Mouse (Mus musculus): ENCODE measurements around the gene Trmt10a.
"Not testable (repeated sequence)": the region's sequence is repeated elsewhere in the genome, so short reads cannot be mapped to it uniquely, and the experiment has no call there.

Trmt10a gene

GRCm38 (mm10) chr3:138134528-138134927 is 8.7 kb upstream of the Trmt10a start:
- DNase-seq (ENCODE audit: low spot score), result no peak

GRCm38 (mm10) chr3:138138146-138138545 is 5.1 kb upstream of the Trmt10a start:
- DNase-seq (ENCODE audit: low spot score), result not testable (repeated sequence)

DNA sequence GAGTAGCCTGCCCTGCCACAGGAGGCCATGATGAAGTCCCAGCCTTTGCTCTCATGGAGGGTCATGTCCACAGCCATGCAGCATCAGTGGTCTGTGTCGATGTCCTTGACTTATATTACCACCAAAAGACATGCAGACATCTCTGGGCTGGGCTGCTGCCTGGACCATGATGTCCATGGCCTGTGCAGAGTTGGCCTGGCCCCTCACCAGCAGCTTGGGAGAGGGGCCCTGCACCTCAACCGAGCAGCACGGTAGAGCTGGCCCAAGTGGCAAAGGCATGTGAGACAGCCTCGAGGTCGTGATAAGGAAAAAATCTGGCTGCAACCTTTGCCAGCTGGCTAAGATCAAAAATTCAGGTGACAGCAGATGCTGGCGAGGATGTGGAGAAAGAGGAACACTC is 3.6 kb upstream of the Trmt10a start:
- no peak for DNase-seq (ENCODE audit: low spot score)

DNA sequence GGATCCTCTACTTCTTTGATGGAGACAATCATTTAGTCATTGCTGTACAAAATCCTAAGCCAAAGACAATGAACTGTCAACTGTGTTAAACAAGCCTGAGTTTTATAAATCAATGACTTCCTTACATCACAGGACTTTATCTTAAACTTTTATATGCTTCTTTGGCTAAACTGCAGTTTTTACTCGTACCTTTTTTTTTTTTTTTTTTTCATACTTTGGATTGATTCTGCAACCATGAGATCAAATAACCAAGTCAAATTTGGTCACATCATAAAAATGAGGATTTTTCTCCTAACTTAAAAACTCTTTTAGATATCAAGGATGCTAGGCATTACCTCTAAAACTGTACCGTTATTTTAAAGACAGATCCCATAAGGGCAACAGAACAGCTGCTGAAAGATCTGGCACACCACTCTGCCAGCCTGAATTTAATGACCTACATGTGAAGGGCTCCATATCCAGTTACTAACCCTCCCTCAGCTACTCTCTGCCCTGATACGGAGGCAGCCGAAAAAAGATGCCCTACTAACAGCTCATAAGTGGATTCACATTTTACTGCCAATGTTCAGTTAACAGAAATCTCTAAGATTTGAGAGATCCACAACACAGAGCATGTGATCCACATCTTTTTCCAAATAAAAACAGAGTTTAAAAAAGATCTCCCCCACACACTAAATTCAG is 1.1 kb upstream of the Trmt10a start:
- DNase-seq (ENCODE audit: low spot score), result no peak

- DNase-seq (ENCODE audit: low spot score), result no peak
Observed at GRCm38 (mm10) chr3:138142733-138143314, 424 bp upstream of the Trmt10a start.

- DNase-seq (ENCODE audit: low spot score), result no peak
Observed at GRCm38 (mm10) chr3:138144060-138144641, 903 bp downstream of the Trmt10a start.

DNA sequence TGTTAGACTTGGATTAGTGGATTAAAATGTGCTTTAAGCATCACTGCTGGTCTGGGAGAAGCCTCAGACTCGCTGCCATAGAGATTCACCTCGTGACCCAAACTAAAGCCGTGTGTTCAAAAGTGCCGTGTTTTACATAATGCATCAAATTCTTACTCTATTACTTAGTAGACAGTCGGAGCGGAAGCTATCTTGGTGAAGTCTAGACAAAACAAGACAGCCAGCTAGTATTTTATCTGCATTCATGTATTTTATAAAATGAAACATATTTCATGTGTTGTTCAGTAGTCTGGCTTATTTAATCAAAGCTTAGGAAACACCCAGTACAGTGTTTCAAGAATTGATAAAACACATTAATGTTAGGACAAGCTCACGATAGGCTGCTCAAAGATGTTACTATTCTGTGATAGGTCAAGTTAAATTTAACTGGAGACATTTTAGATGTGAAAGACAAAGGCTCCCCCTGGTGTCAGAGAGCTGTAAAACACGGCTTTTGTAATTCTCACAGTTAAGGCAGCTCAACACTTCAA is 1.5 kb downstream of the Trmt10a start, which contains the start of gene Mttp:
TSS of gene Mttp (minus strand) at position 327 of the 530 bp plus-strand sequence.
- peak; percentile 59 for DNase-seq (ENCODE audit: low spot score)

GRCm38 (mm10) chr3:138148811-138149210 is 5.6 kb downstream of the Trmt10a start:
- no peak for DNase-seq (ENCODE audit: low spot score)

DNA sequence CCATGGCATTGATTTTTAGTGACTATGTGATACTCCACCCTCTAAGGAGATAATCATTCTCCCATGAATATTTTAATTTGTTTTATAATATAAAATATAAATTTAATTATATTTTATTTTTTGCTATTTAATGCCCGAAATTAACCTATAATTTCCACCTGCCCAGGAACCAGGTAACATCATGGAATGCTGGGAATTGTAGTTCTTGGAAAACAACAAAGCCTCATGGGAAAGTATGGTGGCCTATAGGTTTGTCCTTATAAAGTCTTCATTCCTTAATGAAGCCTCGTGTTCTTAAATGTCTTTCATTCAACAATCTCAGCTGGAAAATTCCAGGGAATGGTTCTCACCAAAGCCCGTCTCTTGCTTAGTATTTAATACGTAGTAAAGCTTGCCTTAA is 11.8 kb downstream of the Trmt10a start:
- DNase-seq (ENCODE audit: low spot score), result no peak

GRCm38 (mm10) chr3:138156651-138157050 is 13.4 kb downstream of the Trmt10a start:
- DNase-seq (ENCODE audit: low spot score), result no peak

- DNase-seq (ENCODE audit: low spot score), result no peak
Observed at GRCm38 (mm10) chr3:138161623-138162022, 18.4 kb downstream of the Trmt10a start.

GRCm38 (mm10) chr3:138162553-138163183 is 19.4 kb downstream of the Trmt10a start:
- no peak for DNase-seq (ENCODE audit: low spot score)

- no peak for DNase-seq (ENCODE audit: low spot score)
Observed at GRCm38 (mm10) chr3:138173291-138173690, 30.0 kb downstream of the Trmt10a start.

- no peak for DNase-seq (ENCODE audit: low spot score)
Observed at GRCm38 (mm10) chr3:138175551-138175950, 32.3 kb downstream of the Trmt10a start.

DNA sequence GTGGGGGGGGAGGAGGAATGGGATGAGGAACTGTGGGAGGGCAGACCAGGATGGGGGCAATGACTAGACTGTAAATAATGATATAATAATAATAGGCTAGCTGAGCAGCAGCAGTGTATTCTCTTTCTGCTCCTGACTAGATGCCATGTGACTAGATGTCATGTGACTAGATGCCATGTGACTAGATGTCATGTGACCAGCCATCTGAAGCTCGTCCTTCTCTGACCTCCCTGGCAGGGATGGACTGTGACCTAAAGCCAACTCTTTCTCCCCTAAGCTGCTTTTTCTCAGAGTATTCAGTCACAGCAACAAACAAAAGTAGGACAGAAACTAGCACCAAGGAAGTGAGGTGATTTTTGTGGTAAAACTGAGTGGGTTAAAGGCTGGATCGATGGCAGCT is 38.8 kb downstream of the Trmt10a start:
- no peak for DNase-seq (ENCODE audit: low spot score)

- no peak for DNase-seq (ENCODE audit: low spot score)
Observed at GRCm38 (mm10) chr3:138183371-138183770, 40.1 kb downstream of the Trmt10a start.

- DNase-seq (ENCODE audit: low spot score), result no peak
Observed at GRCm38 (mm10) chr3:138185290-138185689, 42.0 kb downstream of the Trmt10a start.

DNA sequence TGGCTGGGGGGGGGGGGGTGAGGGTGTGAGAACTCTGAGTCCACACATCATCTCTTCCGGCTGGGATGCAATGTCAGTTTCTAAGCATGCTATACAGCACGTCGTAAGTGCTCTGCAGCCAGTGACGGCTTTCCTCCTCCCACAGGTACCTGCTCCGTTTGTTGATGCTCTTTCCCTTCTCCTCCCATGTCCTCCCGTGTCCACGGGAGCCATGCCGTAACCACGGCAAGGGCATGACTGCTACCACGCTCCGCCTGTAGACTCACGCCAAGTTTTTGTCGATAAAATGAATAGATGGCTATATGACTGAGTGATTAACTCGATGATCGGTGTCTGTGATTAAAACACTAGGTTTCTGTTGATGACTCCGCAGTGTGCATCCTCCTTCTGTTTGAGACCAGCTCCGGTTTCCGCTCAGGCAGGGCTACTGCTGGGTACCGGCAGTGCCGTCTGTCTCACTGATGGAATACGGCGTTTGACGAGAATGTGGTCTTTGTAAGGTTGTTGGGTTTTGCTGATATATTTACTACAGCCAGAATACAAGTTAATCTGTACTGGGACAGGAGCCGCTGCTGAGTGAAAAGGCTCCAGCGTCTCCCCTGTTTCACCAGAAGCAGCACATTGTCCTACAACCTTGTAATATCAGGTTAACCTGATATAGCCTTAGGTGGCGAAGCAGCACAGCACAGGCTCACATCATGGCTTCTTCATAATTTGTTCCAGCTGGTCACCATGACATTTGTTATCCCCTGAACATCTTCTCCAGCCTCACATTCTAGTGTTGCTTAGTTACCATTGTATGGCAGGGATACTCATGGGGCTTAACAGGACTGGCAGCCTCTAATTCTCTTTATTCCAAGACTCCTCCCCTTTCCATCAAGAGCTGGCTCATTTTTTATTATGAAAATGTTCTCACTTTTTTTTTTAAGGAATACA is 43.0 kb downstream of the Trmt10a start:
- DNase-seq (ENCODE audit: low spot score), result no peak

DNA sequence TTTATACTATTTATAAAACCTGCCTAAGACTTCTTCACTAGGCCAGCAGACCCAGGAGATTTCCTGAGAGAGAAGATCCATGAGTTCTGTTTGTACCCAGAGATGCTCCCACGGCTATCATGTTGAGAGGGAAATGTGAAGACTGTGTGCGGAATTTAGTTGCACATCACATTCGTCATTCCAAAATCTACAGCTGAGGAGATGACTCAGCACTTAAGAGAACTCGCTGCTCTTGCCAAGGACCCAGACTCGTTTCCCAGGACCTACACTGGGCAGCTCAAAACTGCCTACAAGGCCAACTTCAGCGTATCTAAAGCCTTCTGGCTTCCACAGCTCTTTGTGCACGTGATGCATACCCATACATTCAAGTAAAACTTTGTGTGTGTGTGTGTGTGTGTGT is 49.0 kb downstream of the Trmt10a start:
- no peak for DNase-seq (ENCODE audit: low spot score)

GRCm38 (mm10) chr3:138193683-138194302 is 50.5 kb downstream of the Trmt10a start, which contains the start of gene 4930579F01Rik:
Gene 4930579F01Rik, minus strand, starts transcription at chr3:138193825.
- DNase-seq (ENCODE audit: low spot score), result peak; percentile 19

GRCm38 (mm10) chr3:138197093-138197492 is 53.8 kb downstream of the Trmt10a start:
- no peak for DNase-seq (ENCODE audit: low spot score)

Data from yolk sac, embryonic 10.5 days (tissue).